9 mouse cellular contexts compared by ENCODE assay signal in the genomic region with DNA sequence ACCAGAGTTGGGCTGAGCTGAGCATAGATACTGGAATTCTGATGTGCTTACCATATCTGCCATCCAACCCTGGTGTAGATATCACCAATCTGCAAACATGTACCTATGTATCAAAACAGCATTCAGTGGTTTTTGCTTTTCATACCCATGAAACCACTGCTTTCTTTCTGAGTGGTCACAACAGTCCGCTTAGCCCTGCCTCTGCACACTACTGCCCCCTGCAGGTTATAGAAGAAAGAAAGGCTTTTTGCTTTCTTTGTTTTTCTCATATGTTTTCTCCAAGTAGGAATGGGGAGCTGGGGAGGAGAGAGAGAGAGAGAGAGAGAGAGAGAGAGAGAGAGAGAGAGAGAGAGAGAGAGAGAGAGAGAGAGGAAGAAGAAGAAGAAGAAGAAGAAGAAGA.
DNase-seq lines count a peak whose midpoint lies in the region; ATAC-seq and TF ChIP-seq lines count a peak whose summit lies in the region.
"Had no signal": no experiment of that assay in that cellular context is flagged by ENCODE, and none has a peak within 500 bp of the region (broad histone marks: within the 10 kb centered on the region; RNA-seq: fewer than 3 reads in every experiment).

No protein-coding gene starts in this region.

- peaks cover 12% of the 10 kb centered on the region for H3K4me1 ChIP-seq in forebrain, embryonic 10.5 days
- no peaks in the 10 kb centered on the region for H3K4me1 ChIP-seq in forebrain, embryonic 16.5 days (replicated peaks; ENCODE audit: control insufficient read depth, insufficient read depth, low read length)
- H3K4me1 ChIP-seq in liver, embryonic 14.5 days (replicated peaks; ENCODE audit: control insufficient read depth in 2 of 2, insufficient read depth in 2 of 2, low read length in 1 of 2): no peaks in the 10 kb centered on the region
- H3K4me1 ChIP-seq: limb, embryonic 12.5 days had no signal

- H3K36me3 ChIP-seq in forebrain, embryonic 10.5 days (replicated peaks): no peaks in the 10 kb centered on the region
- H3K36me3 ChIP-seq in forebrain, embryonic 16.5 days (ENCODE audit: control insufficient read depth, insufficient read depth): no peaks in the 10 kb centered on the region
- no peaks in the 10 kb centered on the region for H3K36me3 ChIP-seq in liver, embryonic 14.5 days (replicated peaks; ENCODE audit: control insufficient read depth, insufficient read depth, low read depth)
- H3K36me3 ChIP-seq: limb, embryonic 12.5 days had no signal

- H3K4me3 ChIP-seq in forebrain, embryonic 10.5 days: no peak overlapping the region
- no peak overlapping the region for H3K4me3 ChIP-seq in forebrain, embryonic 16.5 days (replicated peaks; ENCODE audit: low read length)
- H3K4me3 ChIP-seq in liver, embryonic 14.5 days (ENCODE audit: insufficient read depth in 1 of 2, low read depth in 2 of 2, low read length in 2 of 2): no peak overlapping the region
- H3K4me3 ChIP-seq: limb, embryonic 12.5 days had no signal

- intact Hi-C loops in left cerebral cortex, postnatal 4 days (cut with DNase I): no loop called here

- no peak overlapping the region for H3K9ac ChIP-seq in forebrain, embryonic 16.5 days (replicated peaks; ENCODE audit: low read depth, low read length)
- no peak overlapping the region for H3K9ac ChIP-seq in liver, embryonic 14.5 days (replicated peaks)
- H3K9ac ChIP-seq: limb, embryonic 12.5 days had no signal

- no peak overlapping the region for H3K4me2 ChIP-seq in forebrain, embryonic 16.5 days (ENCODE audit: low read length)
- no peak overlapping the region for H3K4me2 ChIP-seq in liver, embryonic 14.5 days (ENCODE audit: low read depth)
- H3K4me2 ChIP-seq: limb, embryonic 12.5 days had no signal

- 4% methylated on average over 1 of the region's 1 CpGs for WGBS in forebrain, embryonic 10.5 days
- 18% methylated on average over 1 of the region's 1 CpGs for WGBS in forebrain, embryonic 16.5 days
- WGBS in liver, embryonic 14.5 days (ENCODE audit: insufficient replicate concordance): 5% methylated on average over 1 of the region's 1 CpGs

- no peak for ATAC-seq in forebrain, embryonic 16.5 days
- no peak for ATAC-seq in liver, embryonic 14.5 days (ENCODE audit: insufficient read depth)
- ATAC-seq in activated CD4-positive, CD25-positive, alpha-beta regulatory T cell, adult 4 months: no peak

- peak; percentile 16 for DNase-seq in forebrain, embryonic 10.5 days (ENCODE audit: extremely low spot score, low spot score)
- no peak for DNase-seq in liver, embryonic 14.5 days (ENCODE audit: low read depth in 3 of 3, low spot score in 3 of 3)
- DNase-seq in liver (no peak), R1 (ENCODE audit: low read depth, low spot score) (peak; percentile 11)
- peak; percentile 12 for DNase-seq in left cerebral cortex, postnatal 4 days
- DNase-seq in urinary bladder, adult 2 months (ENCODE audit: low spot score): no peak

- H3K9me3 ChIP-seq in forebrain, embryonic 10.5 days: no peaks in the 10 kb centered on the region
- no peaks in the 10 kb centered on the region for H3K9me3 ChIP-seq in forebrain, embryonic 16.5 days (ENCODE audit: control insufficient read depth, low read length)
- H3K9me3 ChIP-seq in liver, embryonic 14.5 days (ENCODE audit: control insufficient read depth, low read length): no peaks in the 10 kb centered on the region
- H3K9me3 ChIP-seq: limb, embryonic 12.5 days had no signal

- peaks cover 44% of the 10 kb centered on the region for H3K27me3 ChIP-seq in forebrain, embryonic 10.5 days (ENCODE audit: poor library complexity, severe bottlenecking)
- H3K27me3 ChIP-seq in forebrain, embryonic 16.5 days (replicated peaks; ENCODE audit: control insufficient read depth, insufficient read depth, low read length): no peaks in the 10 kb centered on the region
- no peaks in the 10 kb centered on the region for H3K27me3 ChIP-seq in liver, embryonic 14.5 days (ENCODE audit: control insufficient read depth, insufficient read depth, low read length)
- H3K27me3 ChIP-seq: limb, embryonic 12.5 days had no signal

- TF ChIP-seq CTCF in liver, embryonic 14.5 days (IDR thresholded peaks at IDR 0.05; ENCODE audit: low read depth): peak; percentile 56

- H3K27ac ChIP-seq in forebrain, embryonic 10.5 days: no peak overlapping the region
- no peak overlapping the region for H3K27ac ChIP-seq in forebrain, embryonic 16.5 days (ENCODE audit: low read length)
- no peak overlapping the region for H3K27ac ChIP-seq in liver, embryonic 14.5 days
- H3K27ac ChIP-seq: limb, embryonic 12.5 days had no signal

- TF ChIP-seq EP300 in liver, embryonic 14.5 days (IDR thresholded peaks at IDR 0.05; ENCODE audit: low read depth): no peak

Comparison
In these comparisons a context has a peak if more than half of its experiments do, and no peak if none do; other contexts are left out.
1. DNase-seq: peak in forebrain, embryonic 10.5 days (single experiment), R1 (single experiment) and left cerebral cortex, postnatal 4 days (single experiment); none in liver, embryonic 14.5 days (0 of 3), liver (single experiment) and urinary bladder, adult 2 months (single experiment).